Mouse (Mus musculus) limb, embryonic 11.5 days (tissue): ENCODE data around the gene Frzb. TPM values are rescaled to one million over a fixed set of nuclear protein-coding genes. Genes with fewer than 3 reads are reported as not detected.

Experiments used
- ATAC-seq: fragments of 200-750 bp; cut with Nextera tagmentation; 2 replicates; pipeline ENCODE4 v1.8.0; 2017; ENCODE audit warnings: low read depth; ENCODE audit not compliant: insufficient number of reproducible peaks, low FRiP score, low TSS enrichment
- DNase-seq: peaks from one replicate; pipeline ENCODE4 v3.0.0-alpha.2; 2015; ENCODE audit warnings: low spot score
- H3K27ac ChIP-seq: fragments of 300-500 bp; sonication (generic); replicated peaks from 2 replicates; pipeline ENCODE4 v1.5.1; 2014; ENCODE audit warnings: low read depth, mild to moderate bottlenecking, low read length
- H3K27me3 ChIP-seq: fragments of 300-500 bp; sonication (generic); 2 replicates; pipeline ENCODE4 v1.6.1; 2014; ENCODE audit warnings: mild to moderate bottlenecking, low read length, mixed read lengths; ENCODE audit not compliant: control insufficient read depth, insufficient read depth
- H3K36me3 ChIP-seq: fragments of 300-500 bp; sonication (generic); 2 replicates; pipeline ENCODE4 v1.6.1; 2014; ENCODE audit warnings: mild to moderate bottlenecking, low read length, moderate library complexity, mixed read lengths; ENCODE audit not compliant: control insufficient read depth, insufficient read depth
- H3K4me1 ChIP-seq: fragments of 300-500 bp; sonication (generic); 2 replicates; pipeline ENCODE4 v1.6.1; 2014; ENCODE audit warnings: low read length, mixed read lengths; ENCODE audit not compliant: control insufficient read depth, insufficient read depth
- H3K4me2 ChIP-seq: fragments of 300-500 bp; sonication (generic); 2 replicates; pipeline ENCODE4 v1.6.1; 2014; ENCODE audit warnings: low read depth, mild to moderate bottlenecking, moderate library complexity; ENCODE audit not compliant: severe bottlenecking
- H3K4me3 ChIP-seq: fragments of 300-500 bp; sonication (generic); 2 replicates; pipeline ENCODE4 v1.5.1; 2014; ENCODE audit warnings: low read depth, low read length
- H3K9ac ChIP-seq: fragments of 300-500 bp; sonication (generic); 2 replicates; pipeline ENCODE4 v1.6.1; 2014; ENCODE audit warnings: mild to moderate bottlenecking, low read length
- H3K9me3 ChIP-seq: fragments of 300-500 bp; sonication (generic); 2 replicates; pipeline ENCODE4 v1.6.1; 2016; ENCODE audit warnings: low read length; ENCODE audit not compliant: control insufficient read depth
- WGBS: fragments of 180-500 bp; shearing (Covaris S2); extraction: QIAGEN DNeasy Blood & Tissue Kit; methylation state at CpG from one replicate; pipeline ENCODE4 v1.1.7; 2014; 5-methylcytosine and 5-hydroxymethylcytosine counted together
- polyA plus RNA-seq: library from polyadenylated mRNA; unstranded; fragments of >200 nt; fragmentation: Nextera tagmentation; extraction: Ambion mirVana; gene quantifications from 2 replicates; pipeline ENCODE4 v1.2.1, GENCODE M21; 2014

Frzb gene
- polyA plus RNA-seq, 1 experiment from 2014 or later: 118 TPM

DNA sequence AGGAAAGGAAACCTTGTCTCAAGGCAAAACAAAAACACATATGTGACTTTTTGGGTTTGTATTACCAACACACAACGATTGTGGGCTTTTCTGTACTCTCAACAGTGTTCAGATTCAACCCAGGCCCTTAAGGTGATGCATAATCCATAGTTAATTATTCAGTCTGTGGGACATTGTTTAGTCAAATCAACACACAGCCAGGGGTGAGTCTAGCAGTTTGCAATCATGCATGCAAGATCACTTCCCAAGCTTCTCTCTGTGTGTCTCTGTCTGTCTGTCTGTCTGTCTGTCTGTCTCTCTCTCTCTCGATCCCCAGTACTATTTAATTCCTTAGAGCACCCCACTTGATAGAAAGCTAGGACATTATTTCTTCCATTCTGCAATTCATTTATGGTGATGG is 10.0 kb downstream of the Frzb start:
- H3K27ac ChIP-seq: no peak overlapping the region
- peaks cover 8% of the 10 kb centered on the region for H3K4me1 ChIP-seq
- ATAC-seq: no peak
- no peak overlapping the region for H3K9ac ChIP-seq
- H3K36me3 ChIP-seq: no peaks in the 10 kb centered on the region; the same call in 1 of the 2 replicates
- no peaks in the 10 kb centered on the region for H3K27me3 ChIP-seq
- no peak overlapping the region for H3K4me2 ChIP-seq
- WGBS: 81% methylated on average over 2 of the region's 2 CpGs
- H3K4me3 ChIP-seq: no peak overlapping the region
- DNase-seq: no peak
- H3K9me3 ChIP-seq: no peaks in the 10 kb centered on the region

GRCm38 (mm10) chr2:80434783-80435572 is 12.4 kb downstream of the Frzb start:
- Histone ChIP-seq H3K27me3 (no peaks in the 10 kb centered on the region), H3K4me3 (no peak overlapping the region), H3K4me2 (no peak overlapping the region), H3K9me3 (no peaks in the 10 kb centered on the region), H3K4me1 (peaks cover 8% of the 10 kb centered on the region), H3K27ac (no peak overlapping the region), H3K9ac (no peak overlapping the region), H3K36me3 (no peaks in the 10 kb centered on the region; the same call in 1 of the 2 replicates)
- DNase-seq (no peak), ATAC-seq (no peak)
- 42% methylated on average over 11 of the region's 11 CpGs for WGBS

- 92% methylated on average over 6 of the region's 6 CpGs for WGBS
- peaks cover 8% of the 10 kb centered on the region for H3K4me1 ChIP-seq
- DNase-seq (no peak), ATAC-seq (no peak)
- no peak overlapping the region for H3K4me3 ChIP-seq
- no peaks in the 10 kb centered on the region for H3K9me3 ChIP-seq
- no peak overlapping the region for H3K4me2 ChIP-seq
- H3K27ac ChIP-seq: no peak overlapping the region
- H3K36me3 ChIP-seq: no peaks in the 10 kb centered on the region; the same call in 1 of the 2 replicates
- no peak overlapping the region for H3K9ac ChIP-seq
- H3K27me3 ChIP-seq: no peaks in the 10 kb centered on the region
These were observed 14.1 kb downstream of the Frzb start for GRCm38 (mm10) chr2:80433254-80433876.

DNA sequence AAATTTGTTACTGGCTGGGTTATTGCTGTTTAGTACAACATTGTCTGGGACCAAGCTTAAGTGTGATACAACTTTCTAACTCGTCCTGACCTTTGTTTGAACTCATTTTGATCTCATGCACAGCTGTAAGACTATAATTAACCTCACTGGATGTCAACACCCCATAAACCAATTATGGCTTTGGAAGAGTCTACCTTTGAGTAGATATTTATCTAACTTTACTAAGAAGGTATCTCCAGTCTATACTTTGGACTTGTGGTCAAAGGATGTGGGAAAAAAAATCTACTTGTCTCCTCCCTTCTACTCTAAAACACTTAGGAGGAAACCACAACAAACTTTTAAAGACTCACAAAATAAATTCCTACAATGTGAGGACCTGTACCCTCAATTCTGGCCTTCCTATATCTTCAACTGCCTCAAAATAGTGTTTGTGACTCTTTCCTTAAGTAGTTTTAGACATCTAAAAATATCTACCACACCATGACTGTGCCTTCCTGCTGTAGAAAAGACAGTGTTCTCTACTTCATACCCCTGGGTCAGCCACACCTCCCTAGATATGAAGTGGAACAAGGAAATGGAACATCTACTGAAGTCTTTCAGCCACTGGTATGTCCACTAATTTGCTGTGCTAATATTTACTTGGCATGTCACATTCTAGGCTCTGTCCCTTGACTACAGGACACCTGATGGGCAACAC is 16.9 kb downstream of the Frzb start:
- H3K4me3 ChIP-seq: no peak overlapping the region
- DNase-seq (no peak), ATAC-seq (no peak)
- H3K9ac ChIP-seq: no peak overlapping the region
- no peaks in the 10 kb centered on the region; the same call in 1 of the 2 replicates for H3K36me3 ChIP-seq
- peaks cover 3% of the 10 kb centered on the region; the same call in 1 of the 2 replicates for H3K4me1 ChIP-seq
- H3K4me2 ChIP-seq: no peak overlapping the region
- H3K27me3 ChIP-seq: no peaks in the 10 kb centered on the region
- H3K27ac ChIP-seq: no peak overlapping the region
- H3K9me3 ChIP-seq: no peaks in the 10 kb centered on the region
- 29% methylated on average over 1 of the region's 1 CpGs for WGBS

DNA sequence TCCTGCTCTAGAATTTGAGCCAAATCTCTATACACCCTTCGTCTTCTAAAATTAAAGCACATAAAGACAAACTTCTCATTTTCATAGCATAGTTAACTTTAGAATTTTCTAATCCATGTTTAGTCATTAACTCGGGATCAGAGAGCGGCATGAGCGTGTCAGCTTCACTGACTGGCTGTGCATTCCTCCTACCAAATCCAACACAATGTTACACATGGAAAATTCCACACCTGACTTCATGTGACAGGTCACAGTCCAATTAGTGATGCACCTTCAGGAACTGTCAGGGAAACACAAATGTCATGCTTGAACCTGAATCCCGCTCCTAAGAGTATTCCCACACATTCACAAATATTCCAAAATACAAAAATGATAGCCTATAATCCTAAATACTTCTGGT is 24.3 kb downstream of the Frzb start:
- DNase-seq (no peak), ATAC-seq (no peak)
- no peak overlapping the region for H3K27ac ChIP-seq
- H3K4me1 ChIP-seq: no peaks in the 10 kb centered on the region
- H3K4me2 ChIP-seq: no peak overlapping the region
- H3K4me3 ChIP-seq: no peak overlapping the region
- no peaks in the 10 kb centered on the region for H3K36me3 ChIP-seq
- WGBS: 93% methylated on average over 5 of the region's 5 CpGs
- no peaks in the 10 kb centered on the region for H3K9me3 ChIP-seq
- H3K9ac ChIP-seq: no peak overlapping the region
- no peaks in the 10 kb centered on the region for H3K27me3 ChIP-seq

DNA sequence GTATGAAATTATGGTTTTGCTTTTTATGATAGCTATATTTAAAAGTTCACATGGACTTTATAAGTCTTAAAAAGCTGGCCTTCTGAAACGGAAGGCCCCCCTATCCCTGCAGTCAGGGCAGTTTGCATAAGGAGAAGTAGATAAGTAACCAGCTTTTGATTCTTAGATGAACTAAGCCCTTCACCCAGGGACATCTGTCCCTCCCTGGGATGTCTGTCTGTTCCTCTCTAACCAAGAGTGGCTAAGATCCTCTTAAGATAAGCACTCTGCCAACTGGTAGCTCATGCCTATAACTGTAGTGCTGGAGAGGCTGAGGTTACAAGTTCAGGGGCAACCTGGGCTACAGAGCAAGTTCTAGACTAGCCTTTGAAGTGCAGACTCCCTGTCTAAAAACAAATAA is 25.4 kb downstream of the Frzb start:
- H3K4me1 ChIP-seq: no peaks in the 10 kb centered on the region
- DNase-seq: no peak
- 85% methylated on average over 1 of the region's 1 CpGs for WGBS
- H3K27me3 ChIP-seq: no peaks in the 10 kb centered on the region
- no peaks in the 10 kb centered on the region for H3K9me3 ChIP-seq
- H3K4me3 ChIP-seq: no peak overlapping the region
- no peaks in the 10 kb centered on the region for H3K36me3 ChIP-seq
- no peak overlapping the region for H3K4me2 ChIP-seq
- no peak overlapping the region for H3K9ac ChIP-seq
- no peak for ATAC-seq
- no peak overlapping the region for H3K27ac ChIP-seq

- no peak overlapping the region for H3K4me3 ChIP-seq
- WGBS: 93% methylated on average over 6 of the region's 6 CpGs
These were observed 31.1 kb downstream of the Frzb start for GRCm38 (mm10) chr2:80416286-80416685.

DNA sequence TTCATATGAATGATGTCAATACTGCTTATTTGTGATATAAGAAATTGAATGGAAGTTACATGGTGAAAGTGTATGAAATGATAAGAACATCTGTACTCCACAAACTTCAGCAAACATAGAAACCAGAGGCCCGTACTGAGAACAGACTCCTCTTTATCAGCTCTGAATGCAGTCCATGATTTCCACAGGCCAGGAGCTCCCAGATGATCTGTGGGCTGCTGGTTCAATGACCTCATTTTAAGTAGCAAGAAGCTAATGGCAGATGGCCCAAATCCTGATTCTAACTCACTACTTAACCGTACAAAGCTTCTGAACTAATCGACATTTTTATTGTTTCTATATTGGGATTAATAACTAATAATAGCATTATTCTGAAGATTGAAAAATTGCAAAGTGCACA is 33.0 kb downstream of the Frzb start:
- Histone ChIP-seq H3K9ac (no peak overlapping the region), H3K4me2 (no peak overlapping the region), H3K4me3 (no peak overlapping the region), H3K4me1 (peaks cover 5% of the 10 kb centered on the region), H3K27ac (no peak overlapping the region), H3K27me3 (no peaks in the 10 kb centered on the region), H3K36me3 (no peaks in the 10 kb centered on the region), H3K9me3 (no peaks in the 10 kb centered on the region)
- DNase-seq: no peak
- WGBS: 89% methylated on average over 3 of the region's 3 CpGs
- ATAC-seq: no peak

More at GRCm38 (mm10) chr2:80416286-80416685, 31.1 kb downstream of the Frzb start:
- Histone ChIP-seq H3K9ac (no peak overlapping the region), H3K9me3 (no peaks in the 10 kb centered on the region), H3K36me3 (no peaks in the 10 kb centered on the region), H3K4me2 (no peak overlapping the region), H3K27me3 (no peaks in the 10 kb centered on the region), H3K27ac (no peak overlapping the region), H3K4me1 (no peaks in the 10 kb centered on the region)
- ATAC-seq (no peak), DNase-seq (no peak)
